Mouse (Mus musculus): ENCODE measurements around the gene Rps24. TPM values are rescaled to one million over a fixed set of nuclear protein-coding genes. Genes with fewer than 3 reads are reported as not detected.

The Rps24 gene
- total and polyA plus RNA-seq, 3 experiments: 642 to 971 (median 851) TPM

DNA sequence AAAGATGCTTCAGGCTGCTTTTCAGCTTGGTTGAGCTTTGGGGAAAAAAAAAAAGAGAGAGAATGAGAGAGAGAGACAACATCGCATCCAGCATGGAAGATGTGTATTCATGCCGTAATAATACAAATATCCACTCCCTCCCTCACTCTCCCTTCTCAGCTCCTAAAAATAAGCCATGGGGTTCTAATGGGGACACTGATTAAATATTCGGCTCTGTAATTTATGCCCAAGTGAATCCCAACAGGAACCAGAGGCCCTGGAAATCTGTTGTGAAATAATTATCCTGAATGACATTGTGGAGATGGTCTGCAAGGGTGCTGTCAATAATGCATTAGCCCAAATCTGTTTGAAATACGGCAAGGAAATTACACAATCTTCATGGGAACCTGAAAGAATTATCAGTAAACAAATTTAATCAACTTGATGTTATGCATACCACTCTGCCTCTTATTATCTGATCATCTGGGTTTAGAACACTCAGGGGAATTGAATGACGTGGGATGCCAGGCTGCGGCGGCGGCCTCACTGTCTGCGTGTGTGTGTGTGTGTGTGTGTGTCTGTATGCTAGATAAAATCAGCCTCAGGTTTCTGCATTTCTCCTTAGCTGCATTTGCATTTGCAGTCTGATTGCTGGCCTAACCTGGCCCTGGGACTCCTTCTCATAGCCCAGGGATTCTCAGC, 48.1 kb downstream of the Rps24 start:
- Histone ChIP-seq H3K4me3 (no peak overlapping the region), H3K36me3 (ENCODE audit: control insufficient read depth, insufficient read depth, low read length) (no peaks in the 10 kb centered on the region), H3K27me3 (ENCODE audit: control insufficient read depth, insufficient read depth, low read length) (no peaks in the 10 kb centered on the region), H3K9ac (ENCODE audit: low read depth, low read length) (no peak overlapping the region), H3K27ac (no peak overlapping the region), H3K4me1 (ENCODE audit: control insufficient read depth, insufficient read depth, low read length) (peaks cover 4% of the 10 kb centered on the region), H3K79me2 (replicated peaks; ENCODE audit: control insufficient read depth, insufficient read depth, low read length) (no peaks in the 10 kb centered on the region)
- intact Hi-C loops (cut with DNase I): no loop called here
- WGBS: 87% methylated on average over 9 of the region's 9 CpGs
- no peak for TF ChIP-seq CTCF (IDR thresholded peaks at IDR 0.05)
- no peak for TF ChIP-seq POLR2A (IDR thresholded peaks at IDR 0.05; ENCODE audit: insufficient read depth, low read depth, low read length)
- no peak for TF ChIP-seq EP300 (IDR thresholded peaks at IDR 0.05; ENCODE audit: insufficient read depth, low read depth, low read length)
- no peak for DNase-seq

DNA sequence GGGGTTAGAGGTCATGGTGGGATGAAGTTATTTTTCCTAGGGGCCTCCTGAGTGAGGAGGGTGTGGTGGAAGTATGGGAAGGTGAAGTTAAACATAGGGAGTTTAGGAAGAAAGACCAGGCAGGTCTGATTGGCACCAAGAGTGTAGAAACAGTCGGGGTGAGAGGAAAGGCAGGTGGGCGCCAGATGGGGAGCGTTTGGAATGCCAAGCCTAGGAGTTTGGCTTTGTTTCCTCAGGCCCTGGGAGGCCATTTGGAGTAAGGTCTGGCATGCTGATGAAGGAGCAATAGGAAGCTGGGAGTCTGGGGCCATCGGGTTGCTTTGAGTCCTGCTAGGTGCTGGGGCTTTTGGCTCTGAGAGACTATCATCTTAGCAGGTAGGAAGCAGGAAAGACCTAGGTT, 56.0 kb downstream of the Rps24 start:
- whole genome bisulfite sequencing: 81% methylated on average over 4 of the region's 4 CpGs
- H3K27ac ChIP-seq: no peak overlapping the region
- no peaks in the 10 kb centered on the region for H3K79me2 ChIP-seq (replicated peaks; ENCODE audit: control insufficient read depth, insufficient read depth, low read length)
- no peaks in the 10 kb centered on the region for H3K36me3 ChIP-seq (ENCODE audit: control insufficient read depth, insufficient read depth, low read length)
- H3K4me1 ChIP-seq (ENCODE audit: control insufficient read depth, insufficient read depth, low read length): no peaks in the 10 kb centered on the region
- DNase-seq: no peak
- H3K4me3 ChIP-seq: no peak overlapping the region
- TF ChIP-seq POLR2A (IDR thresholded peaks at IDR 0.05; ENCODE audit: insufficient read depth, low read depth, low read length) (no peak), CTCF (IDR thresholded peaks at IDR 0.05) (no peak), EP300 (IDR thresholded peaks at IDR 0.05; ENCODE audit: insufficient read depth, low read depth, low read length) (no peak)
- no peak overlapping the region for H3K9ac ChIP-seq (ENCODE audit: low read depth, low read length)
- H3K27me3 ChIP-seq (ENCODE audit: control insufficient read depth, insufficient read depth, low read length): no peaks in the 10 kb centered on the region
- intact Hi-C loops (cut with DNase I): no loop called here

DNA sequence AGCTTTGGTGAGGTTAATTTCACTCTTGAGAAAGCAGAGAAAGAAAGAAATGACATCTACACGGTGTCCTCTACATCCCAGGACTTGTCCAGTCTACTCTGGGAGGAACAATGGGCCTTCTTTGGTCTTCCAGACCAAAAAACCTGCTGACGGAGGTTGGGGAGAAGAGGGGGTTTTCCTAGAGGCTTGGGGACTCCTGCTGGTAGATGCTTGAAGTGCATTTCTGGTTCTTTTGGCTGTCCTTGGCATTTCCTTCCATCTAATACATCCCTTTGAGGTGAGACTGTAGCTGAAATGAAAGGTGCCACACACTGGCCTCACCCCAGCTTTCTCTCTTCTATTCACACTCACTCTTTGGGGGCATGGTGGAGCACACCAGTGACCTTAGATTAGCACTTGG, 57.1 kb downstream of the Rps24 start:
- H3K36me3 ChIP-seq (ENCODE audit: control insufficient read depth, insufficient read depth, low read length): no peaks in the 10 kb centered on the region
- TF ChIP-seq CTCF (IDR thresholded peaks at IDR 0.05): peak; percentile 64
- TF ChIP-seq POLR2A (IDR thresholded peaks at IDR 0.05; ENCODE audit: insufficient read depth, low read depth, low read length): no peak
- H3K4me1 ChIP-seq (ENCODE audit: control insufficient read depth, insufficient read depth, low read length): no peaks in the 10 kb centered on the region
- no peak overlapping the region for H3K27ac ChIP-seq
- H3K79me2 ChIP-seq (replicated peaks; ENCODE audit: control insufficient read depth, insufficient read depth, low read length): no peaks in the 10 kb centered on the region
- no peak overlapping the region for H3K4me3 ChIP-seq
- intact Hi-C loops (cut with DNase I): loop anchor here (2.0 kb wide), 1 partner anchor 43 kb away; no protein-coding TSS in a partner anchor
- H3K27me3 ChIP-seq (ENCODE audit: control insufficient read depth, insufficient read depth, low read length): no peaks in the 10 kb centered on the region
- 55% methylated on average over 2 of the region's 2 CpGs for WGBS
- DNase-seq: peak in 1 of 2 experiments; percentile 21
- no peak overlapping the region for H3K9ac ChIP-seq (ENCODE audit: low read depth, low read length)

Other genes with a start within 250 kb of the Rps24 start
- gene Dlg5, start 241.2 kb upstream of the Rps24 start, total RNA-seq (2021): 1 to 10 TPM; 7.7 TPM
- 11.4 and 13.9 TPM in 2 replicates for gene Dlg5, start 241.2 kb upstream of the Rps24 start, polyA plus RNA-seq (2012; rRNA removed)
- not detected for gene E330034G19Rik, start 193.9 kb upstream of the Rps24 start, total RNA-seq (2021)
- gene E330034G19Rik, start 193.9 kb upstream of the Rps24 start, polyA plus RNA-seq (2012; rRNA removed): not detected in 2 replicates
- gene Polr3a, start 67 bp upstream of the Rps24 start, total RNA-seq (2021): 10 to 100 TPM; 10.3 to 11.0 TPM
- 4.7 and 10.3 TPM in 2 replicates for gene Polr3a, start 67 bp upstream of the Rps24 start, polyA plus RNA-seq (2012; rRNA removed)

Measured in heart, adult 2 months (tissue).